Mouse (Mus musculus) hindbrain, embryonic 15.5 days (tissue): ENCODE data around the gene Naglu. TPM values are rescaled to one million over a fixed set of nuclear protein-coding genes. Genes with fewer than 3 reads are reported as not detected.
"Not testable (repeated sequence)": the region's sequence is repeated elsewhere in the genome, so short reads cannot be mapped to it uniquely, and the experiment has no call there.

Source experiments
- ATAC-seq: fragments of 200-750 bp; cut with Nextera tagmentation; 2 replicates; pipeline ENCODE4 v1.8.0; 2017; ENCODE audit warnings: low read depth, moderate number of reproducible peaks, moderate TSS enrichment; ENCODE audit not compliant: low FRiP score
- H3K27ac ChIP-seq: fragments of 300-500 bp; sonication (generic); replicated peaks from 2 replicates; pipeline ENCODE4 v1.5.1; 2015; ENCODE audit warnings: mild to moderate bottlenecking, inconsistent platforms
- H3K27me3 ChIP-seq: fragments of 300-500 bp; sonication (generic); 2 replicates; pipeline ENCODE4 v1.6.1; 2015; ENCODE audit warnings: control low read depth, inconsistent platforms
- H3K36me3 ChIP-seq: fragments of 300-500 bp; sonication (generic); 2 replicates; pipeline ENCODE4 v1.6.1; 2015; ENCODE audit warnings: control low read depth, inconsistent platforms
- H3K4me1 ChIP-seq: fragments of 300-500 bp; sonication (generic); replicated peaks from 2 replicates; pipeline ENCODE4 v1.6.1; 2015; ENCODE audit warnings: control low read depth, inconsistent platforms
- H3K4me2 ChIP-seq: fragments of 300-500 bp; sonication (generic); 2 replicates; pipeline ENCODE4 v1.6.1; 2015; ENCODE audit warnings: moderate library complexity, mild to moderate bottlenecking, inconsistent platforms
- H3K4me3 ChIP-seq: fragments of 300-500 bp; sonication (generic); 2 replicates; pipeline ENCODE4 v1.5.1; 2015; ENCODE audit warnings: mild to moderate bottlenecking, inconsistent platforms
- H3K9ac ChIP-seq: fragments of 300-500 bp; sonication (generic); 2 replicates; pipeline ENCODE4 v1.6.1; 2015; ENCODE audit warnings: inconsistent platforms
- H3K9me3 ChIP-seq: fragments of 300-500 bp; sonication (generic); 2 replicates; pipeline ENCODE4 v1.6.1; 2016; ENCODE audit warnings: control low read depth, inconsistent platforms
- WGBS: fragments of 180-500 bp; shearing (Covaris S2); methylation state at CpG from one replicate; pipeline ENCODE4 v1.1.7; 2015; 5-methylcytosine and 5-hydroxymethylcytosine counted together
- microRNA-seq: library from miRNA; unstranded; fragments of <30 nt; microRNA quantifications from one replicate; pipeline ENCODE4, GENCODE M21; 2016
- polyA plus RNA-seq: library from polyadenylated mRNA; unstranded; fragments of >200 nt; fragmentation: Nextera tagmentation; extraction: Ambion mirVana; gene quantifications from 2 replicates; pipeline ENCODE4 v1.2.1, GENCODE M21; 2015

The Naglu gene
- polyA plus RNA-seq, 1 experiment from 2014 or later = 15.5 TPM

GRCm38 (mm10) chr11:101119131-101119760 is 49.4 kb downstream of the Naglu start:
- no peak; the same call in 1 of the 2 replicates for ATAC-seq
- WGBS = under 1% methylated on average over 39 of the region's 39 CpGs
- H3K4me1 ChIP-seq = peaks cover 46% of the 10 kb centered on the region

GRCm38 (mm10) chr11:101119761-101120544 is 50.1 kb downstream of the Naglu start, which contains the start of the genes Retreg3 and Tubg1:
Gene Retreg3, minus strand, starts transcription at chr11:101119893.
Gene Tubg1, plus strand, starts transcription at chr11:101119938.
- Histone ChIP-seq H3K27me3 (no peaks in the 10 kb centered on the region), H3K4me2 (peak within 1 kb of the TSS; percentile 94), H3K4me1 (peaks cover 41% of the 10 kb centered on the region), H3K9me3 (no peaks in the 10 kb centered on the region), H3K9ac (peak within 1 kb of the TSS; percentile 97), H3K36me3 (peaks cover 5% of the 10 kb centered on the region; the same call in 1 of the 2 replicates), H3K4me3 (peak within 1 kb of the TSS; percentile 89), H3K27ac (peak within 1 kb of the TSS; percentile 91)
- peak; percentile 96 for ATAC-seq
- WGBS = under 1% methylated on average over 60 of the region's 61 CpGs

More at GRCm38 (mm10) chr11:101119131-101119760, 49.4 kb downstream of the Naglu start:
- no peaks in the 10 kb centered on the region for H3K9me3 ChIP-seq
- H3K36me3 ChIP-seq = peaks cover 5% of the 10 kb centered on the region; the same call in 1 of the 2 replicates
- H3K4me2 ChIP-seq = peak overlapping the region; percentile 94
- H3K27ac ChIP-seq = peak overlapping the region; percentile 91
- peak overlapping the region; percentile 89 for H3K4me3 ChIP-seq
- no peaks in the 10 kb centered on the region for H3K27me3 ChIP-seq
- peak overlapping the region; percentile 97 for H3K9ac ChIP-seq

GRCm38 (mm10) chr11:101120545-101121188 is 50.9 kb downstream of the Naglu start:
- no peak for ATAC-seq
- H3K9me3 ChIP-seq = no peaks in the 10 kb centered on the region
- peaks cover 34% of the 10 kb centered on the region for H3K4me1 ChIP-seq
- WGBS = 23% methylated on average over 19 of the region's 19 CpGs
- H3K4me3 ChIP-seq = peak overlapping the region; percentile 89
- peaks cover 6% of the 10 kb centered on the region for H3K36me3 ChIP-seq
- no peaks in the 10 kb centered on the region for H3K27me3 ChIP-seq
- H3K27ac ChIP-seq = peak overlapping the region; percentile 91
- H3K4me2 ChIP-seq = peak overlapping the region; percentile 94
- peak overlapping the region; percentile 88 for H3K9ac ChIP-seq

- not testable (repeated sequence) for H3K9ac ChIP-seq, H3K4me2 ChIP-seq, H3K4me3 ChIP-seq, H3K27ac ChIP-seq, H3K9me3 ChIP-seq, ATAC-seq, H3K27me3 ChIP-seq
- Histone ChIP-seq H3K36me3 (peaks cover 18% of the 10 kb centered on the region), H3K4me1 (peaks cover 13% of the 10 kb centered on the region)
- WGBS = 99% methylated on average over 8 of the region's 8 CpGs
Measured at GRCm38 (mm10) chr11:101124494-101124893, 54.7 kb downstream of the Naglu start.

GRCm38 (mm10) chr11:101125008-101125407 is 55.2 kb downstream of the Naglu start:
- H3K4me2 ChIP-seq, ATAC-seq: not testable (repeated sequence)
- 96% methylated on average over 8 of the region's 9 CpGs for WGBS

GRCm38 (mm10) chr11:101127075-101127474 is 57.3 kb downstream of the Naglu start:
- ATAC-seq = no peak
- H3K36me3 ChIP-seq = peaks cover 18% of the 10 kb centered on the region
- no peak overlapping the region for H3K27ac ChIP-seq
- no peaks in the 10 kb centered on the region for H3K27me3 ChIP-seq
- H3K4me1 ChIP-seq = no peaks in the 10 kb centered on the region
- H3K9ac ChIP-seq = no peak overlapping the region
- no peak overlapping the region for H3K4me2 ChIP-seq
- no peaks in the 10 kb centered on the region for H3K9me3 ChIP-seq
- H3K4me3 ChIP-seq = no peak overlapping the region
- 72% methylated on average over 1 of the region's 1 CpGs for WGBS

More at GRCm38 (mm10) chr11:101125008-101125407, 55.2 kb downstream of the Naglu start:
- H3K27ac ChIP-seq, H3K9ac ChIP-seq, H3K4me3 ChIP-seq, H3K9me3 ChIP-seq, H3K27me3 ChIP-seq: not testable (repeated sequence)
- Histone ChIP-seq H3K4me1 (peaks cover 13% of the 10 kb centered on the region), H3K36me3 (peaks cover 18% of the 10 kb centered on the region)

Small RNA genes within 50 kb of the gene (microRNA-seq; reads per million reads assigned to microRNA genes)
- gene Mir6928 = 7.8 reads per million, percentile 27 among the genes with 10 or more reads in this experiment

Other genes with a start within 250 kb of the Naglu start
- 16.4 and 20.3 TPM in 2 replicates for gene Stat5b, start 219.3 kb upstream of the Naglu start, polyA plus RNA-seq
- 2.1 TPM in 2 replicates for gene Stat5a, start 210.7 kb upstream of the Naglu start, polyA plus RNA-seq
- gene Stat3, start 130.5 kb upstream of the Naglu start, polyA plus RNA-seq = 46.0 and 48.4 TPM in 2 replicates
- gene Cavin1, start 99.1 kb upstream of the Naglu start, polyA plus RNA-seq = 47.2 and 50.1 TPM in 2 replicates
- 147 and 157 TPM in 2 replicates for gene Atp6v0a1, start 60.6 kb upstream of the Naglu start, polyA plus RNA-seq
- gene Hsd17b1, start 8.4 kb downstream of the Naglu start, polyA plus RNA-seq = 0.47 and 0.48 TPM in 2 replicates
- 40.6 and 42.4 TPM in 2 replicates for gene Coasy, start 12.6 kb downstream of the Naglu start, polyA plus RNA-seq
- 85.1 and 90.0 TPM in 2 replicates for gene Mlx, start 17.3 kb downstream of the Naglu start, polyA plus RNA-seq
- 21.3 and 22.5 TPM in 2 replicates for gene Psmc3ip, start 25.4 kb downstream of the Naglu start, polyA plus RNA-seq
- gene Retreg3, start 49.9 kb downstream of the Naglu start, polyA plus RNA-seq = 23.6 and 25.5 TPM in 2 replicates
- gene Tubg1, start 49.9 kb downstream of the Naglu start, polyA plus RNA-seq = 78.0 and 79.8 TPM in 2 replicates
- 48.0 and 53.1 TPM in 2 replicates for gene Tubg2, start 85.9 kb downstream of the Naglu start, polyA plus RNA-seq
- 7.5 and 8.0 TPM in 2 replicates for gene Cntnap1, start 100.5 kb downstream of the Naglu start, polyA plus RNA-seq
- 9.5 and 11.8 TPM in 2 replicates for gene Plekhh3, start 101.3 kb downstream of the Naglu start, polyA plus RNA-seq
- gene Ccr10, start 105.4 kb downstream of the Naglu start, polyA plus RNA-seq = 0.63 and 0.70 TPM in 2 replicates
- 26.5 and 27.4 TPM in 2 replicates for gene Ezh1, start 156.5 kb downstream of the Naglu start, polyA plus RNA-seq
- gene Ramp2, start 176.0 kb downstream of the Naglu start, polyA plus RNA-seq = 96.5 and 98.8 TPM in 2 replicates
- gene Vps25, start 183.7 kb downstream of the Naglu start, polyA plus RNA-seq = 118 and 124 TPM in 2 replicates
- gene Wnk4, start 190.6 kb downstream of the Naglu start, polyA plus RNA-seq = 8.5 and 9.5 TPM in 2 replicates
- 1.0 and 1.2 TPM in 2 replicates for gene Cntd1, start 209.0 kb downstream of the Naglu start, polyA plus RNA-seq
- 223 and 225 TPM in 2 replicates for gene Coa3, start 209.1 kb downstream of the Naglu start, polyA plus RNA-seq
- 173 and 175 TPM in 2 replicates for gene Becn1, start 232.3 kb downstream of the Naglu start, polyA plus RNA-seq
- 115 and 116 TPM in 2 replicates for gene Psme3, start 246.2 kb downstream of the Naglu start, polyA plus RNA-seq